In genomic region chr10:94377844-94378243, GRCm38 (mm10) we compare ENCODE assay signal across 8 mouse cellular contexts.
DNase-seq lines count a peak whose midpoint lies in the region; ATAC-seq and TF ChIP-seq lines count a peak whose summit lies in the region.

No protein-coding gene starts in this region.

- TF ChIP-seq CTCF in left cerebral cortex, adult 2 months (IDR thresholded peaks at IDR 0.05) = no peak

- peak; percentile 26; the same call in 1 of the 2 replicates for ATAC-seq in forebrain, embryonic 13.5 days
- ATAC-seq in forebrain, embryonic 12.5 days (ENCODE audit: low FRiP score) = no peak
- peak; percentile 26; the same call in 1 of the 2 replicates for ATAC-seq in midbrain, embryonic 15.5 days (replicated peaks)

- H3K36me3 ChIP-seq in forebrain, embryonic 13.5 days (ENCODE audit: poor library complexity, severe bottlenecking) = no peaks in the 10 kb centered on the region
- H3K36me3 ChIP-seq in forebrain, embryonic 12.5 days (replicated peaks) = no peaks in the 10 kb centered on the region
- no peaks in the 10 kb centered on the region for H3K36me3 ChIP-seq in midbrain, embryonic 15.5 days (replicated peaks)

- H3K4me3 ChIP-seq in forebrain, embryonic 13.5 days = no peak overlapping the region
- no peak overlapping the region for H3K4me3 ChIP-seq in forebrain, embryonic 12.5 days (replicated peaks)
- H3K4me3 ChIP-seq in left cerebral cortex, adult 2 months = peak overlapping the region; percentile 36
- H3K4me3 ChIP-seq in brown adipose tissue, adult 24 weeks (ENCODE audit: insufficient read depth, low read depth, low read length) = peak overlapping the region; percentile 39
- H3K4me3 ChIP-seq in midbrain, embryonic 15.5 days = no peak overlapping the region

- no peak overlapping the region for H3K9ac ChIP-seq in forebrain, embryonic 13.5 days
- H3K9ac ChIP-seq in forebrain, embryonic 12.5 days = no peak overlapping the region
- no peak overlapping the region for H3K9ac ChIP-seq in midbrain, embryonic 15.5 days

- no peaks in the 10 kb centered on the region for H3K27me3 ChIP-seq in forebrain, embryonic 13.5 days
- no peaks in the 10 kb centered on the region for H3K27me3 ChIP-seq in forebrain, embryonic 12.5 days
- no peaks in the 10 kb centered on the region for H3K27me3 ChIP-seq in midbrain, embryonic 15.5 days (replicated peaks)

- intact Hi-C loops in left cerebral cortex, adult 2 months (cut with DNase I) = loop anchor here (10.0 kb wide), 1 partner anchor 163 kb away; no protein-coding TSS in a partner anchor
- intact Hi-C loops in left cerebral cortex, postnatal 10 days (cut with DNase I) = no loop called here

- peaks cover 9% of the 10 kb centered on the region; the same call in 1 of the 2 replicates for H3K4me1 ChIP-seq in forebrain, embryonic 13.5 days
- H3K4me1 ChIP-seq in forebrain, embryonic 12.5 days = peaks cover 12% of the 10 kb centered on the region
- H3K4me1 ChIP-seq in brown adipose tissue, adult 24 weeks (ENCODE audit: control insufficient read depth, insufficient read depth, insufficient read length, low read length) = peaks cover 4% of the 10 kb centered on the region; the same call in 1 of the 2 replicates
- H3K4me1 ChIP-seq in midbrain, embryonic 15.5 days = peaks cover 27% of the 10 kb centered on the region

- DNase-seq in left cerebral cortex, adult 2 months (ENCODE audit: extremely low spot score in 1 of 2, low spot score in 2 of 2) = peak; percentile 15 to 20
- DNase-seq in left cerebral cortex, postnatal 10 days (ENCODE audit: extremely low spot score in 1 of 2, low spot score in 2 of 2) = no peak
- no peak for DNase-seq in embryo, embryonic 10.5 days (ENCODE audit: low spot score)
- no peak for DNase-seq in gastrocnemius, postnatal 25 days

- H3K9me3 ChIP-seq in forebrain, embryonic 13.5 days (replicated peaks) = no peaks in the 10 kb centered on the region
- H3K9me3 ChIP-seq in forebrain, embryonic 12.5 days = no peaks in the 10 kb centered on the region
- H3K9me3 ChIP-seq in midbrain, embryonic 15.5 days = no peaks in the 10 kb centered on the region

- no peak overlapping the region for H3K4me2 ChIP-seq in forebrain, embryonic 13.5 days
- H3K4me2 ChIP-seq in forebrain, embryonic 12.5 days = no peak overlapping the region
- no peak overlapping the region for H3K4me2 ChIP-seq in midbrain, embryonic 15.5 days

- WGBS in forebrain, embryonic 13.5 days = 73% methylated on average over 10 of the region's 10 CpGs
- WGBS in forebrain, embryonic 12.5 days = 76% methylated on average over 10 of the region's 10 CpGs
- 63% methylated on average over 10 of the region's 10 CpGs for WGBS in midbrain, embryonic 15.5 days

- H3K27ac ChIP-seq in forebrain, embryonic 13.5 days = no peak overlapping the region
- no peak overlapping the region for H3K27ac ChIP-seq in forebrain, embryonic 12.5 days
- H3K27ac ChIP-seq in left cerebral cortex, adult 2 months = peak overlapping the region; percentile 71
- H3K27ac ChIP-seq in brown adipose tissue, adult 24 weeks (replicated peaks; ENCODE audit: low read depth, low read length) = peak overlapping the region; percentile 32; the same call in 1 of the 2 replicates
- peak overlapping the region; percentile 23; the same call in 1 of the 2 replicates for H3K27ac ChIP-seq in midbrain, embryonic 15.5 days

Comparison
In these comparisons a context has a peak if more than half of its experiments do, and no peak if none do; other contexts are left out.
1. DNase-seq: peak in left cerebral cortex, adult 2 months (2 of 2); none in left cerebral cortex, postnatal 10 days (0 of 2), embryo, embryonic 10.5 days (single experiment) and gastrocnemius, postnatal 25 days (single experiment).
2. H3K27ac ChIP-seq: peak in left cerebral cortex, adult 2 months (single experiment), brown adipose tissue, adult 24 weeks (single experiment) and midbrain, embryonic 15.5 days (single experiment); none in forebrain, embryonic 13.5 days (single experiment) and forebrain, embryonic 12.5 days (single experiment).
3. H3K4me3 ChIP-seq: peak in left cerebral cortex, adult 2 months (single experiment) and brown adipose tissue, adult 24 weeks (single experiment); none in forebrain, embryonic 13.5 days (single experiment), forebrain, embryonic 12.5 days (single experiment) and midbrain, embryonic 15.5 days (single experiment).